Mouse (Mus musculus) embryo, embryonic 11 days (tissue): ENCODE results near the gene Rab44.
A peak's percentile ranks its signal among the peaks of the same experiment; 100 is the strongest.

ENCODE experiments used
- DNase-seq: peaks from one replicate; pipeline ENCODE4 v3.0.0-alpha.2; 2015

Rab44 gene

DNA sequence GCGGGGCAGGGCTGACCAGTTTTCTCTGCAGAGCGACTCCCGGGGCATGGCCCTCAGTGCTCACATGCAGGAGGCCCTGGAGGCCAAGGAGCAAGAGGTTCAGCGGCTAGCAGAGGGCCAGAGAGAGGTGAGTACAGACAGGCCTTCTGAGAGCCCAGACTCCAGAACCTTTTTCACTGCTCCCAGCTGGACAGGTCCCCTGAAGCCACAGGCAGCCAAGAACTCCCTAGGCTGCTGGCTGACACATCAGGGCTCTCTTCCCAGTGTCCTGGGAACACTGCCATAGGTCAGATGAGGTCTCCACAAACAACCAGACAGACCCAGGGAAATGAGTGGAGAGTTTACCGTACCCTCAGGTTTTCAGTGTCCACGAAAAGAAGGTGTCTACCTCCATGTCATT, 22.3 kb downstream of the Rab44 start:
- DNase-seq: no peak

DNA sequence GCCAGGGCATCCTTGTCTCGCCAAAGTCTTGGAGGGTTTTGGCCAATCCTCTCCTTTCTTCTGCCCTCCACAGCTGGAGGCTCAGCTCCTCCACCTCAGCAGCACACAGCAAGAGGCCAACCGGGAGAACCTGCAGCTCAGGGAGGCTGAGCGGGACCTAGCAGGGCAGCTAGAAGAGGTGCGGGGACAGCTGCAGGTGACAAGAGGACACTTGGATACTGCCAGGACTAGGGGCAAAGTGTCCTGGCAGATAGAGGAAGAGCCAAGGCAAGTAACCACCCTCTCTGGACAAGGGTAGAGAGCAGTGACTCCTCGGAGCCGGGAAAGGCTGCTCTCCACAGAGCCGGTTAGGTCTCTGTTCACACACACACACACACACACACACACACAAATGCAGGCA, 24.0 kb downstream of the Rab44 start:
- no peak for DNase-seq

DNA sequence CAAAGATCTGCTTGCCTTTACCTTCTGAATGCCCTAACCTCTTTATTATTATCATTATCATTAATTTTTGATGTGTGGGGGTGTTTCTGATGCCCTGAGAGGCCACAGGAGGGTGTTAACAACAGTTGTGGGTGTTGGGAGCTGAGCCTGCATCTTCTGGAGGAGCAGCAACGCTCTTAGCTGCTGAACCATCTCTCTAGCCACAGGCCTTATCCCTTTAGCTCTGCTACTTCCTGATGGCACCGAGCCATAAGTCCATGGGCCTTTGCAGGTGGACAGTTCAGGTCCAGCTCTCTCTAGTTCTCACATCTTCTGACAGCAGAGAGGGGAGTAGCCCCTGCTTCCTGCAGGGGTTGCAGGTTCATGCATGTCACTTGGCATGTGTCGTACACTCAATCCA, 27.6 kb downstream of the Rab44 start:
- DNase-seq: no peak

- no peak for DNase-seq
Measured at GRCm38 (mm10) chr17:29143266-29143665, 29.3 kb downstream of the Rab44 start.

DNA sequence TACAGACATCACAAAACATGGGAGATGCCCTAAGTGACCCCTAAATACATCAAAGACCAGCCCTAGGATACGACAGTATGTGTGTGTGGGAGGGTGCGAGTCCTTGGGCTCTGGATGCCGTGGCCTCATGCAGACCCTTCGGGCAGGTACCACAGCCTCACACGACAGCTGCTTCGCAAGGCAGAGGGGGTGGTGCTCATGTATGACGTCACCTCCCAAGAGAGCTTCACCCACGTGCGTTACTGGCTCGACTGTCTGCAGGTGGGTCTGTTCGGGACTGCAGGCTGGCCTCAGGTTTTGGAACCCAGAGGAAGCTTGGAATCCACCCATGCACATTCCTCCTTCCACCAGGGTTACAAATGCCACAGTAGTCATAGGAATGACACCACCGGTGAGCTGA, 31.2 kb downstream of the Rab44 start:
- DNase-seq: no peak

- no peak for DNase-seq
Measured at GRCm38 (mm10) chr17:29147273-29147672, 33.3 kb downstream of the Rab44 start.

DNA sequence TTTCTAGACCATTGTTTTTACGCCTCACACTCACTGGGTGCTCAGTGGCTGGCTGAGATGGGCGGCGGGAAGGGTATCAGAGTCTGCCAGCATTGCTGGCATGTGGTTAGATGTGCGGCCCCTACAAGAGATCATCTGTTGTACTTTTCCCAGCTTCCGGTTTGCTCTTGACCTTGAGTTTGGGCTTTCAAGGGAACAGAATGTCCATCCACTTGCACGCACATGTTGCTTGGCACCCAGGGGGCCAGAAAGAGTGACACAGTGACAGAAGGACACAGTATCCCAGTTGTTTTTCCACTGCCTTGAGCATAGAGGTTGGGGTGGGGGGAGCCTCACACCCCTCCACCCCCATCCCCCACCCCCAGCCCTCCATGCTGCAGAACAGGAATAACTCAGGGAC, 33.8 kb downstream of the Rab44 start:
- DNase-seq: no peak

- DNase-seq: no peak
Measured at GRCm38 (mm10) chr17:29149766-29150165, 35.8 kb downstream of the Rab44 start.

- DNase-seq: no peak
Measured at GRCm38 (mm10) chr17:29152547-29152946, 38.6 kb downstream of the Rab44 start.

DNA sequence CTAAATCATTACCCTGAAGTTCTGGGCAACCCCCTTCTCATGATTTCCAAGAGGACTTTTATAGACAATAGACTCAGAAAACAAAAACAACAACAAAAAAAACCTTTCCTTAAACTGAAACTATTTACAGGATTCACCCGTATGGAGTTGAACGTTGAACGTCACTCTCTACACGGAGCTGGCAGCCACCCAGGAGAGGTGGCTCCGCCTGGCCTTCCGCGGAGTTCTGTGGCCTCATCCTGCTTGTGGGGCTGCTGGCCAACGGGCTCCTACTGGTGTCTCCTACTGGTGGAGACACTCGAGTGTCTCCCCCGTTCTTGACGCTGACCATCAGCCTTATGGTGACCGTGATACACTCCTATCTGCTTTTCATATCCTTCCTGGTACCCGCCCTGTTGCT, 40.3 kb downstream of the Rab44 start:
- DNase-seq: no peak

- no peak for DNase-seq
Measured at GRCm38 (mm10) chr17:29155355-29156135, 41.6 kb downstream of the Rab44 start.

DNA sequence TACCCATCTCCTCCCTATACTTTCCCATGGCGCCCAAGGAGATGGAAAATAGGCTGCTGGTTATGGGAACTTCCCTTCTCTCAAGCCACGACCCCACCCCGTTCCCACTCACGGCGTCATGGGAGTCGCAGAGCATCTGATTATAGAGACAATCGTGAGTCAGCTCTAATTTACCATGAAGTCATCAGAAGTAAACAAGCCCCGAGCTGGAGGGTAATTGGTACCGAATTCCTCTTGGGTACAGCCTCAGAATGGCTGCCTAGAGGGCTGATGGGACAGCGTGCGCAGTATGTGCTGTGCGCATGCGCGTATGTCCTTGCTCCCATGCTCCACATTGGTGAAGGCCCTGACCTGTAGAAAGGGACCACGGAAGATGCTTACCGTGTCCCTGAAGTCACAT, 42.5 kb downstream of the Rab44 start:
- DNase-seq: no peak

- no peak for DNase-seq
Measured at GRCm38 (mm10) chr17:29156866-29157265, 42.9 kb downstream of the Rab44 start.

DNA sequence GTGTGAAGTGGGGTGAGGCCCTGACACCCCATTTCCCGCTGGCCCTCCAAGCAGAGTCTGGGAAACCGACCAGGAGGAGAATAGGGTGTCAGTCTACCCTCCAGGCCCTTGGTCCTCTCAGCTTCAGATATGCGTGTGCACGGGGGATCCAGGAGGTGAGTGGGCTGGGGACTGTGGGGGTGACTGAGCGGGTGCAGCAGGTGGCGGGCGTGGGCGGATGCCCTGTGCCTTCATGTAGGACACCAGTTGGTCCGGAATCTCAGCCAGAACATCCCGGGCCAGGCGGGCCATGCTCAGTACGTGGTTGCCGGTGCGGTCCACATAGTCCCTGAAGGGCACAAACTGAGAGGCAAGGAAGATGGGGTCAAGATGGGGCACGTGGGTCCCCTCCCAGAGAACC, 45.0 kb downstream of the Rab44 start:
- DNase-seq: no peak

DNA sequence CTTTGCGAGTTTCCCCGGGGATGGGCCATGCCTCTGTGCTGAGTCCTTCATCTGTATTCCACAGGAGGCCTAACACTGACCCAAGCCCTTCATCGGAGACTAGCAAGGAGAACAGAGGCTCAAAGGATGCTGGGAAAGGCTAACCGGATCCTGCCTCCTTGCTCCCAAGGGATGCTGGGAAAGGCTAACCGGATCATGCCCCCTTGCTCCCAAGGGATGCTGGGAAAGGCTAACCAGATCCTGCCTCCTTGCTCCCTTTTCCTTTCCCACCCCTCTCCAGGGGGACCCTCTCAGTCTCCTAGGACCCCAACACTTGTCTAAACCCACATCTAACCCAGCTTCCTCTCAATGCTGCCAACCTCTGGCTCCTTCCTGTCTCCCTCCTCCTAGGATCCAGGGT, 45.4 kb downstream of the Rab44 start:
- no peak for DNase-seq

DNA sequence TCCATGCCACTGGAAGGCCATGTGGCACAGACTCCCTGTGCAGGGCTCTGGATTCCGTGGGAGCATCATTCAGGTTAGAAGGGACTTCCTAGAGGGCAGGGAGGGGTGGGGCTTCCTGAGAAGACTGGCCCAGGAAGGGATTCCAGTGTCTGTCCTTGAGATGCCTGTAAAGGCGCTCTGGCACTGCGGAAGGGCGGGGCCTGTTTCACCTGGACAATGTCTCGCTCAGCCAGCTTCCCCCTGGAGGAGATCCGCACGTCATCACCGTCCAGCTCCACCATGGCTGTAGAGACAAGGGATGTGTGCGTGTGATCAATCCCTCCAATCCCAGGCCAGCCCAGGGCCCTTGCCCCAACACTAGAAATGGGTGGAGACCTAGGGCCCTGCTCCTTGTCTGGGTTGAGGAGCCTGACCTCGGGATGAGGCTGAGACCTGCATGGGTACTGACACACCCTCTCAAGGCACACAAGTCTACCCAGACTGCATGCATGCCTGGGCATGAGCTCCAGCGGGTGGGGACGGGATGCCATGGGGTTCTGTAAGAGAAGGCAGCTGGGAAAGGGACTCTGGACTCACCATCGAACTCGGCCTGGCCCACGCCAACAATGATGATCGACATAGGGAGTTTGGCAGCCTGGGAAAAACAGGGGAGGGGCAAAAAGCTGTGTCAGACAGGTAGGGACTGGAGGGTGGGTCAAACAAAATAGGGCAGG, 46.0 kb downstream of the Rab44 start:
- DNase-seq: no peak

DNA sequence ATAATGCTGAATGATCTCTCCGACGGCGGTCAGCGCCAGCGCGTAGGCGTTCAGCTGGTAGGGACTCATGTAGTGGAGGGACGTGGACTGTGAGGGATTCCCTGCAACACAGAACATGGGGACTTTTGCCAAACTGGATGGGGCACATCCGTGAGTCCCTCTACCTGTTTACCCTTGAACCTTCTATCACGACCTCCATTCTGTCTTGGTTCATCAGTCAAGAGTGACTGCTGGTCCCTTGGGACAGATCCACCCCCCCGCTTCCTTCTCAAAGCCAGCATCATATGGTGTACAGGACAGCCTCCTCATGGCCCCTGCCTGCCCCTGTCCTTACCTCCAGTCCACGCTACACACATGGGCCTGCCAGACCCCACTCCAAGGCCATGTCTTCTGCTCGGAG, 48.4 kb downstream of the Rab44 start:
- DNase-seq: no peak

- DNase-seq: peak; percentile 36
Measured at GRCm38 (mm10) chr17:29164469-29165111, 50.6 kb downstream of the Rab44 start.

- no peak for DNase-seq
Measured at GRCm38 (mm10) chr17:29165452-29165851, 51.5 kb downstream of the Rab44 start.

- no peak for DNase-seq
Measured at GRCm38 (mm10) chr17:29165967-29166578, 52.1 kb downstream of the Rab44 start.

DNA sequence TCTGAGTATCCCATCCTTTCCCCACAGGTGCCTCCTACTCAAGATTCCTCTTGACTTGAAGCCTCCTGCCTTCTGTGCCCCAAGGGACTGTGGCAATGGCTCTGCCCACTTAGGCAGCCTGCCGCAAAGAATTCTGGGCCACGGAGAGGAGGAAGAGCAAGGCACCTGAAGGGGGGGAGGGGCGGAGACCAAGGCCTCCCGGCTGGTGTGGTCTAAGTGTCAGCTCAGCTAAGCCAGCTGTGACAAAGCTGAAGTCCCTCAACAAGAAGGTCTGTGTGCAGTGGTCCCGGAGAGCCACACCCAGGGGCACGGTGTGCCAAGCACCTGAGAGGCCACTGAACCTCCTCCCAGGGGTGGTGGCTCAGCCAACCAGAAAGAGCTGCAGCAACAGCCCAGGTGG, 53.4 kb downstream of the Rab44 start:
- no peak for DNase-seq

DNA sequence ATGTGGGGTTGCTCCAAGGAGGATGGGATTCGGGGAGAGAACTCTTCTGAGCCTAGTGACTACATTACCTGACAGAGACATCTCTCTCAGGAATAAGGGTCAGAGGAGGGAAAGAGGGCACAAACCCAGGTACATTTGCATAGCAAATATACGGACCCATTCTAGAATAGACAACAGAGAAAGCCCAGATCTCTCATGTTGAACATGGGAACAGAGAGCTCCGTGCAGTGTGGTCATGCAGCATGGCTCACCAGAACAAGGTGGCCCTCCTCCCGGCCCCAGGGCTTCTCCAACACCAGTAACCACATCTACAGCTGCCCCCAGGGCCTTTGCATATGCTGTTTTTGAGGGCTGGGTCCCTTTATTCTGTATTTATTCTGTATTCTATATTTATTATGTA, 54.5 kb downstream of the Rab44 start:
- DNase-seq: no peak

GRCm38 (mm10) chr17:29168996-29169601, 55.2 kb downstream of the Rab44 start:
- no peak for DNase-seq
